Mouse (Mus musculus) urinary bladder, postnatal 25 days (tissue): ENCODE measurements at regions not wholly inside any gene's neighbourhood (a gene's known extent, or its start where the extent isn't known, plus 50 kb on each side); places are given as distances from the start of the nearest gene placed in this dataset.
"Not testable (repeated sequence)": the region's sequence is repeated elsewhere in the genome, so short reads cannot be mapped to it uniquely, and the experiment has no call there.

Experiments used
- DNase-seq: peaks from one replicate; pipeline ENCODE4 v3.0.0; 2022; ENCODE audit warnings: low spot score

DNA sequence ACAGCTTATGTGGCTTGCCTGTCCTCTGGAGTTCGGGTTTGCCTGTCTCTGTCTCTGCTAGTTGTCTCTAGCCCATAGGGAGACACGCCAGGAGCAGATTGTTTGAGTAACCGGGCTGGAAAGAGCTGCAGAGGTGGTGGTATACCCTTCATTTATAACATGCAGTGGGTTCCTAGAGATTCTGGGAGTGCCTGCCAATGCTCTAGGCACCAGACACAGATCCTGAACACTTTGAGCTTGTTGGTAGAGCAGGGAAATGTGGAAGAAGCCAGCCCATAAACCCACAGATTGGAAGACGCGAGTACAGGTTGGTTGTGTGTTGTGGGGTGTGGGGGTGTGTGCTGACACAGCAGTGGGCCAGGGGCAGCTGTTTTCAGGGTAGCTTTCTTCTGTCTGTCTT lies 255.9 kb downstream of the Diras2 start:
- DNase-seq = no peak

DNA sequence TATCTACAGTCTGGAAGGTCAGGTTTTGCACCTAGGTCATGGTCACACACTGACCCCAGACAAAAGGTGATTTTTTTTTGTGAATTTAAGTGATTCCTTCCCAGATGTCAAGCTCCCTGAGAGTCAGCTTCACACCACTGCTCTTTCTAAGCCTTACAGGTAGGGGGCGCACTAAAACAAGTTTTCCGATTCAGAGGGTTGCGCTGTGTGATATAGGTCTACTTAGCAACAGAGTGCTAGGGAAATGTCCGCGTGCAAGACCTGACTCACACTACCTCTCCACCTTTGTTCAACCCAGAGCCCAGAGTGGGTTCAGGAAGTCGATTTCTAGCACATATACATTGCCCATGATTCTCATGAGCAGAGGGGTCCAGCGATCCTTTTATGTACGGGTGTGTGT lies 255.4 kb downstream of the Diras2 start:
- DNase-seq = peak; percentile 51

DNA sequence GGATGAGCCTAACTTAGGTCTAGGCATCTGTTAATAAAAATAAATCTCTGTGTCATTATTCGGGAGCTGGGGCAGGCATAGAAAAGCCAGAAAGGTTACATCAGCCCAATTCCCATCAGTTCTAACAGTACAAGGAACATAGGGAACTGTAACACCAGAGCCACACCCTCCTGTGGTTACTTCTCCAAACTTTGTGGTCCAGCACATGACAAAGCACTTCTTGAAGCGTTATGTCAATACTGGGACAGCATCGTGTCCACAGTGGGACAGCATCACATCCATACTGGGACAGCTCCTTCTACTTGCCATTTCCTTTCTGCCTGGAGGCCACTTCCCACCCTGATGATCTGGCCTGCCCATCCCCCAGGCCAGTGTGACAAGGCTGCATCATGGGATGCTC lies 253.9 kb downstream of the Diras2 start:
- DNase-seq = no peak

DNA sequence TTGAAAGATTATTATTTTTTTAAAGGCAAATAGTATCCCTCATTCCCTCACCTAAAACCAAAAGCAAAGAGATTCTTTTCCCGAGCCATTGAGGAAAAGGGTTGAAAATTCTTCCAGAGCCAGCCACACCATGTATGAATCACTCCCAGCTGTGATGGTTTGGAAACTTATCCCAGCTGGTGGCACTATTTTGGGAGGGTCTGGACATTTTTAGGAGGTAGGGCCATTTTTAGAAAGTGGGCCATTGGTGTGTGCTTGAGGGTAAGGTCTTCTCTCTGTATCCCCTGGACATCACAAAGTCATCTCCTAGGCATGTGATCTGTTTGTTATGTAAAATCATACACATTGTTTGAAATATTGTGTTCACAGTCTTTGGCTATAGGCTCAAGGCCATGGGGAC lies 252.2 kb downstream of the Diras2 start:
- DNase-seq = no peak

DNA sequence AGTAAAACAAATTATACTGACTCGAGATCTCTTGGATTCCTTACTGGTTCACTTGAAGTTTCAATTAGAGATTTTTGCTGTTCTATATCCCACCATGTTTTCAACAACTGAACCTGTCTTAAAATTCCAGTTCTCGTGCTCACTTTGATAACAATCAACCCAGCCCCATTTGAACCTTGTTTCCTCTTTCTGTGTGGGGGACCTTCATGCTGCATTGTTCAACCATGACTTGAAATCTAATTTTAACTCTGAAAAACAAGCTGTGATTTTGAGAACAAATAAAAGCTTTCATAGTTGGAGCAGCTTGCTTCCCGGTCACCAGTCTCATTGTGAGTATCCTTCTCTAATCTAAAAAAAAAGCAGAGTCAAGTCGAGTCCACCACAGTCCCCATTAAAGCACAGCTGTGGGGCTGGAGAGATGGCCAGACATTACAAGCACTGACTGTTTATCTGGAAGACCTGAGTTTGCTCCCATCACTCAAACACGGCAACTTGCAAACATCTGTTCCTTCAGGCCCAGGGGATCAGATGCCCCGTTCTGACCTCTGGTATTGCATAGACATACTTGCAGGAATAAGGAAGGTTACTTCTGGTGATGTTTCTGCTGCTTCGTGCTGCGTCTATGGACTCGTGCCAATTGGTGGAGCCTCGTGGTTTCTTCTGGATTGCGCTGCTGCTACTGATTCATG lies 251.7 kb downstream of the Diras2 start:
- DNase-seq = no peak

DNA sequence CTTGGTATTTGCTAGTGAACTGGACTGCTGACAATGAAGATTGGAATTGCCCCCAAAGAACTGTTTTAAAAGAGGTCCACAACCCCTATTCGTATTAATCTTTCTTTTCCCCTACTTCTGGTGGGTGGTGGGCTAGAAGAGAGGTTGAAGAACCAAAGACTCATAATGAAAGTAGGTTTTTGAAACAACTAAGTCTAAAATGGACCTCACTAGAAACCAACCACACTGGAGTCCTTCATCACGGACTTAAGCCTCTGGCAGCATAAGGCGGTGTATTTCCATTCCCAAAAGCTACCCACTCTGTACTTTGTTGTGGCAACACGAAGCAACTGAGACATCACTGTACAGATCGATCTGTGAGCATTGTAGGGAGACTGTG lies 251.1 kb downstream of the Diras2 start:
- DNase-seq = no peak

DNA sequence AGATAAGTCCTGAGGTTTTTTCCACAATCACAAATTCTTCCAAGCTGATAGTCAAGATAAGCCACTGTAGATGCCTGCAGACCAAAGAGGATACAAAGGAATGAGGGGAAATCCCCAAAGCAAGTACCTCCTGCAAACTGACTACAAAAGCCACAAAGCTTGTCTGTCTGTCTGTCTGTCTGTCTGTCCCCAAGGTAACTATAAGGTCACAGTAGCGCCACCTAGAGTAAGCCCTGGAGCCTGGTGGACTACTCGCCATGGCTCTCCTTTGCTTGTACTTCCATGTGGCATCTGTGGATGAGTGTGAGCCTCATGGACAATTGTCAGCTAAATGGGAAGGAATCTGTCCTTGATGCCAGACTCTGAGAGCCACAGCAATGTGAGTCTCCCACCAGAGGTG lies 249.8 kb downstream of the Diras2 start:
- DNase-seq = no peak

DNA sequence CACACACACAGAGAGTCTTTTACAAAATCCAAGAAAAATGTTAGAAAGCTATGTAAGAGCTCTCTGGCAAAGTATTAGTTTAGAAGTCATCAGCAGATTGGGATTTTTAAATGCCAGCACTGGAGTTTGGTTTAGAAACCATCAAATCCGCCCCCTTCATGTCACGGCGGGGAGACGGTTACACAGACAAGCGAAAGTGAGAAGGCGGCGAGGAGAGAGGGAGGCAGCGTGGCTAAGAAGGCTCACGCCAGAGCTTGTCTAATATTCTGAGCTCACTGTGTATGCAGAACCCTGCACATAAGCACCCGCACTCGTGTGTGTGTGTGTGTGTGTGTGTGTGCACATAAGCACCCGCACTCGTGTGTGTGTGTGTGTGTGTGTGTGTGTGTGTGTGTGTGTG lies 248.6 kb downstream of the Diras2 start:
- DNase-seq = no peak

DNA sequence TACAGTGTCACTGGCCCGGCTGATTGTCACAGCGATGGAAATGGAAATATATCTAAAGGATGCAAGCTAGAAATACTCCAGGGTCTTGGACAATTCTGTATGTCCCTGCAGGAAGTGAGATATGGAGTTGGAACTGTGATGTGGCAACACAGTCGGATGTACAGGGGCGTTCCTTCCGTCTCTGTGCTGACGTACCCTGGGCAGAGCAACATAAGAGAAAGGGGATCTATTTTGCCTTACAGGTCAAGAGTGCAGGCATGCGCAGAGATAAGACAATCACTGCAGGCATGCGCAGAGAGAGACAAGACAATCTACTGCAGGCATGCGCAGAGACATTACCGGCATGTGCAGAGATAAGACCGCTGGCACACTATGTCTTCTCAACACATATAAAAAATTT lies 247.6 kb downstream of the Diras2 start:
- DNase-seq = no peak

DNA sequence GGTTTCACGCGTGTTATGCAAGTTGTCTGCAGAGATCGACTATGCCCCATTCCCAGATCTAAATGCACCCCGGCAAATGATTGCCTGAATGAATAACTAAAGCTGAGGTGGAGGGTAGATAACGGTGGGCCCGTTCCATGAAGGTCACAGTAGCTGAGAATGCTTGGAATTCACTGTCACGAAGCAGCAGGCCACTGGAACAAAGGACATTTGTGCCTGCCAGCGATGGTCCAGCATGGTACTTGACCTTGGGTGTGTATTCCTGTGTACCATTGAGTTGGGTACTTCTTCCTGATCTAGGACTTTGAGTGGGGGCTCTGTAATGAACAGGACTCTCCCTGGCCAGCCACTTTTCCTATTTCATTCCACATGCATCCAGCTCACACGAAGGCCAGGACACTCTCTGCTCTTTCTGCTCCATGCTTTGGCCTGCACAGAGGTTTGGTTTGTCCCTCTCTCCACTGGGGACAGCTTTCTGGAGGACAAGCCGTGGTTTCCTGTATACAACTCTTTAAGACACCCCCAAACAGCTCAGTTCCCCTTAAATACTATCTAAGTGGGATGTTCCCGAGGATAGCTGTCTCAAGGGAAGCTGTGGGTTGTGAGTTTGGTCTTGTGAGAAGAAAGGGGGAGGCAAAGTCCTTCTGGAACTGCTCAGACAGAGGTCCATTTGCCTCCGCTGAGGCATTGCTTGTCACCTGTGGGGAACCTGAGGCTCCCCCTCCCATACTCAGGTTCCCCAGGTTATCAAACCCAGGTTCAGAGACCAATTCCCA lies 246.9 kb downstream of the Diras2 start:
- DNase-seq = no peak

DNA sequence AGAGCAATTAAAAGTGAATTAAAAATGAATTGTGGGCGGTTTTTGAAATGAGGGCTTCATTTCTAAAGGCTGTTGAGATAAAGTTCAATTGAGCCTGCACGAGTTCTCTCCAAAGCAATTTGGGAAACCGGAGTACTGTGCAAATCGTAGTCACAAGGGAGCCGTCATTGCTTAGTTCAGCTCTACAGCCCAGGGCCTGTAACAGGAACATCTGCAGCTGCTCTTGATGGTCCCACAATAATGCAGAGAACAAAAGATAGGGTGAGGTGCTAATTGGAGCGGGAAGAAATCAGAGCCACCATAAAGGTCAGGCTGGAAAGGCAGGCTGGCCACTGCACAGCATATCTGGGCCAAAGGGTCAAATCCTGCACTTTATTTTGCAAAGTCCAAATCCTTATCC lies 242.7 kb downstream of the Diras2 start:
- no peak for DNase-seq

DNA sequence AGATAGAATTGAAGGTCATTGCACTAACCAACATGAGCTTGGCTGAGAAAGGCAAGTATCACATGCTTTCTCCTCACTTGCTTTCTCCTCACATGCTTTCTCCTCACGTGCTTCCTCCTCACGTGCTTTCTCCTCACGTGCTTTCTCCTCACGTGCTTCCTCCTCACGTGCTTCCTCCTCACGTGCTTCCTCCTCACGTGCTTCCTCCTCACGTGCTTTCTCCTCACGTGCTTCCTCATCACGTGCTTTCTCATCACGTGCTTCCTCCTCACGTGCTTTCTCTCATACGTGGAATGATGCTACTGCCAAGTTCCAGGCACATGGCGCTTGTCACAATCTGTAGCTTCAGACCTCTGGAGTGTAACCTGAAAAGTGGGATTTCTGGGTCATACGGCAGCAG lies 235.2 kb downstream of the Diras2 start:
- DNase-seq = no peak

DNA sequence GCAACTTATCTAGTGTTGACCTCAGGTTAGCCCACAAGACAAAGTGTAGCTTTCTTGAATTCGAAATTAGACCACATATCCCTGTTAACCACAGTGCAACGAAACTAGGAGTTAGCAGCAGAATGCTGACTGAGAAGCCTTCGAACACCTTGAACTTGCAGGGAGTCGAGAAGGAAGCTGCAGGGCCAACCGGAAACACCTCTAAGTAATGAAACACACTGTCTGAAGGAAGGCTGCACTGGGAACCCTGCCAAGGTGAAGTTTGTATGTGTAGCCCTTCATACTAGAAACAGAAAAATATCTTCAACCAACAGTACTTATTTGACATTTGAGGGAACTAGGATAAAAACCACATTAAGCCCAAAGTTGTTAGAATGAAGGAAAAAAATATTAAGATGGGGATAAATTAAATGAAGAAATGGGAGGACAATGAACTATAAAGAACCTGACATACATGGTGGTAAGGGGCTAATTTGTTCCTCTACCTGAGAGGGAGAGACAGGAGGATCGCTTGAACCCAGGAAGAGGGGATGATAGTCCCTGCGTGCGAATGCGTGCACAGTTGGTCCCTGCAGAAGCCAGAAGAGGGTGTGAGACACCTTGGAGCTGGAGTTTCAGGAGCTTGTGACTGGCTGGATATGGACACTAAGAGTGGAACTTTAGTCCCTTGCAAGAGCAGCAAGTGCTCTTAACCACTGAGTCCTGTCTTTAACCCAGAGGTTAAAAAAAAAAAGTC lies 234.4 kb downstream of the Diras2 start:
- no peak for DNase-seq

DNA sequence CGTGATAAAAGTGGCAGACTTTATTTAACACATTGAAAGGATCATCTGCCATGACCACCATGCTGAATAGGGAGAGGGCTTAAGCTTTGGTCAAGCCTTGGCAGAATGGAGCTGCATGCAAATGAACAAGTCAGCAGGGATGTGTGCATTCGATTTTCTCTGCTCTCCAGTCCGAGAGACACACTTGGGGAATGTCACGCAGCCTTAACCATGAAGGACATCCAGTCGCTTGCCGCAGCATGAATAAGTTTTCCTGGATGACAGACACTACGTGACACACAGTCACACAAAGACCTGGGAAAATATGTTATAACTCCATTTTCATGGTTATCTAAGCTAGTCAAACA lies 233.8 kb downstream of the Diras2 start:
- DNase-seq = no peak

DNA sequence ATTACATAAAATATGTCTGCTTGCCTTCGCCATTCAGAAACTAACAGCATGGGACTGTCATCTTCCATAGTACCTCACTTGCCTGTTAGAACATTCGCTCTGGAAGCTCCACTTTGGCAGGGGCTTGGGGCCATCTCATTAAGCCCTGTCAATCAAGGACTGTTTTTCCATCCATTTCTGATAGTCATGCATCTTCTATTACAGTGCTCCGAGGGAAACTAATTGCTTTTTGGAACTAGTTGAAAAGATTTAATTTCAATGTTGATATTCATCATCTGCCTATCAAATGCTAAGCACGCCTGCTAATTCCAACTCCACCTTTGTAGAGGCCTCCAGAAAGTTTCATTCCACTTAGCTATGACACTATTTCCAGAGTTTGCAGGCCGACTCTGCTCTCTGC lies 232.7 kb downstream of the Diras2 start:
- no peak for DNase-seq

DNA sequence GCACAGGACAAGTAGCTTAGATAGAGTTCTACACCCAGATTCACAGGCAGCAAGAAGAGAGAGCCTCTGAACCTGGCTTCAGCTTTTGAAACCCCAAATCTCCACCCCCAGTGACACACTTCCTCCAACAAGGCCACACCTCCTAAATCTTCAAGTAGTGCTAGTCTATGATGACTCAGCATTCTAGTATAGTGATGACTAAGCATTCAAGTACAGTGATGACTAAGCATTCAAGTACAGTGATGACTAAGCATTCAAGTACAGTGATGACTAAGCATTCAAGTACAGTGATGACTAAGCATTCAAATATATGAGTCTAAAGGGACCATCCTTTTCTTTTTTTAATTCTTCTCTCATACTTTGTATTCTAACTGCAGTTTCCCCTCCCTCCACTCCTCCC lies 225.8 kb downstream of the Diras2 start:
- not testable (repeated sequence) for DNase-seq

DNA sequence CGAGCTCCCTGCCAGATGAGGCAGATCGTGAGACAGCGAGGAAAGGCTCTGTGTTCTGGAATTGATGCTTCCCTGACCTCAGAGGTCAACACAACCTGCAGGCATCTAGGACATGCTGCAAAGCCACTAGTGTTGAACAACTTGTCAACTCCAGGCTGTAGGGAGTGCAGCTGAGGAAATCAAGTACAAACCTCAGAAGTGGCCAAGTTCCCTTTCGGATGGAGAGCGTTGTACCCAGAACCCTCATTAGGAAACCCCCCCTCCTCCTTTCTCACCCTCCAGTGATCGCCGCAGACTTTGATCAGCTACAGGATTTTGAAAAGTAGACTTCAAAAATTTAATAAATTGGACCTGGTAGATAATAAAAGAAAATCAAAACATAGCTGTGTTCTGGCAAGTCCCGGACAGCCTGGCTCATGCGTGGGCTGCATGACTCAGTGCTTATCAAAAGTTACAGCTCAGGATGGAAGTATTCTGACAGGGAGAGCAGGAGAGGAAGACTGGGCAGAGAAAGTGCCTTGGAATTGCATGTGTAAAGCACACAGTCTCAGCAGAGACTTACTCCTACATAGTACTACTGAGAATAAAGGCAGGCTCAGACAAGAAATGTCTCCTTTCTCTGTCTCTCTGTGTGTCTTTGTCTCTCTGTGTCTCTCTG lies 224.2 kb downstream of the Diras2 start:
- peak; percentile 9 for DNase-seq

DNA sequence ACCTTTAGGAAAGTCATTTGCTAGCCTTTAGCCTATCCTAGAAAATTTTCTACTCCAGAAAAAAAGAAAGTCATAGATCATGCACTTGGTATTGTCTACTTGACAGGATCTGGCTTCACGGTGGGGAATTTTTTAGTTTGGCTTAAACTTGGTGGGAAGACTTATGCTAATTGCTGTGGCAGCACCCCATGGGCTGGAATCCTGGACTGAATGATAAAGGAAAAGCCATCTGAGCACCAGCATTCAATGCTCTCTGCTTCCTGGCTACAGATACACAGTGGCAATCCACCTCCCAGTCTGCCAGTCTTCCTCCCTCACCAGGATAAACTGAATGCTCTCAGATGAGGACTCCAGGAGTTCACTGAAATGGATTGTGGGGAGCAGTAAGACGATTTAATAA lies 220.1 kb downstream of the Diras2 start:
- DNase-seq = no peak

DNA sequence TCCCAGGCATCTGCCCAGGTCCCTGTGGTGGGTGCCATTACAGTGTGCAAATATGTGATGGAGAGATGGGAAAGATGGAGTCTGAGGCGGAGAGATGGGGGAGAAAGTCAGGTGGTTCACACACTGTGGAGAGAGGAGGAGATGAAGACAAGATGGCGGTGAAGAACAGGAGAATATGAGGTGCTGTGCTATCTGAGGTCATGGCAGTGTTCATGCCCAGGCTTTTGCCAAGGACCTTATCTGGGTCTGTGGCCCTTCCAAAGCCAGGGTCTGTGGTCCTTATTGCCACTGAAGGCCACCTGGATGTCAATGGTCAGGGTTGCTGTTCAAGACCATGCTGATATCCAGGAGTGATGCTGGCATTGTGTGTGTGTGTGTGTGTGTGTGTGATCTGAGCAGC lies 212.8 kb downstream of the Diras2 start:
- DNase-seq = no peak

DNA sequence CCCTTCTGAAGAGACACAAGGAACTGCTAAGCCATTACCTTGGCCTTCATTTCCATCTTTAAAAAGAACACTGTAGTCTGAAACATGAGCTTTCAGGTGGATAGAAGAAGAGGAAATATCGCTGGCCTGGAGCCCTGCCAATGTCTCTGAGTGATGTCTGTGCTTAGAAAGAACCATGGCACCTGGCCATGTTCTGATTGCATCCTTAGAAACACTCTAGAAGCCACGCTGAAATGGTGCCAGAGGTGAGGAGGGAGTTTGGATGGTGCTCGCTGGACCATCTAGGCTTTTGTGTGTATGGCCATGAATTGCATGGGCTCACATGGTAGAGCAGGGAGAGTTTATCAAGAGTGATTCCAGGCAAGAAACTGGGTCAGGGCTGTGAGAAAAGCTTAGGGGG lies 207.4 kb downstream of the Diras2 start:
- DNase-seq = no peak

DNA sequence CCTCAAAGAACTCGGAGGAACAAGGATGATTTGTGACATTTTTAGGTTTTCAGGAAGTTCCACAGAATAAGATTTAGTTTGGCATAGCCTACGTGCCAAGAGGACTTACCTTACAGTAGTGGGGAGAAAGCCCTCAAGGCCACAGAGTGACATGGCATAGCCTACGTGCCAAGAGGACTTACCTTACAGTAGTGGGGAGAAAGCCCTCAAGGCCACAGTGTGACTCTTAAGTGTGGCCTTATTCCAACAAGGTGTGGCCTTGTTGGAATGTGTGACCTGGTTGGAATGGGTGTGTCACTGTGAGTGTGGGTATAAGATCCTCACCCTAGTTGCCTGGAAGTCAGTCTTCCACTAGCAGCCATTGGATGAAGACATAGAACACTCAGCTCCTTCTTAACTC lies 206.7 kb downstream of the Diras2 start:
- not testable (repeated sequence) for DNase-seq

DNA sequence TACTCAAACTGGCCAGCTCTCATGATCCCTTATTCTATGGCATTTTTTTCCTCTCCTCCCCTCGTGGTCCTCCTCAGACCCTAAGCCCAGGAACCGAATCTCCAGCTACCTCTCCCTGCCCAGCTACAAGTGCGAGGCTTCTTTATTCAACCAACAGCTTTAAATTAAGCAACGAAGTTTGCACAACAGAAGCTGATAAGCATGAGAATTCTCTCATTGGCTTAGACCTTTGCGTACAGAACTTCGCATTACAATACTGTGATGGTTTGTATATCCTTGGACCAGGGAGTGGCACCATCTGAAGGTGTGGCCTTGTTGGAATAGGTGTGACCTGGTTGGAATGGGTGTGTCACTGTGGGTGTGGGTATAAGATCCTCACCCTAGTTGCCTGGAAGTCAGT lies 205.4 kb downstream of the Diras2 start:
- DNase-seq = not testable (repeated sequence)

DNA sequence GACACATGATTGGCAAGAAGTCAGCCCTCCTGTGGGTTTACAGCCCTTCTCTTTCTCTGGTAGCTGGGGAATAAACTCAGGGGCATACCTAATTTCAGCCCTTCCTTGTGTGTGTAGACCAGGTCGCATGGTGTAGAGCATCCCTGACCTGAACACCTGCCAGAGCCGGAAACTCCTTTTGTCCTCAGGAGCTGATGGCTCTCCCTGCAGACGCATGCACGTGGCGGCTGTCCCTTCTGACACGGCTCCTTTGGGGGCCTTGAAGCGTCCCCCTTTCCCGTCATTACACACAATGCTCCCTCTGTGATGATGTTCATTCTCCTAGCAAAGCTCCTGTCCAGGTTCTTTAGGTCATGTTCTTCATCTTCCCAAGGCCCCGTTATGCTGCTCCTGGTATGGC lies 203.3 kb downstream of the Diras2 start:
- DNase-seq = no peak
